Mouse (Mus musculus) embryonic facial prominence, embryonic 10.5 days (tissue): ENCODE results near the gene Atg10. TPM values are rescaled to one million over a fixed set of nuclear protein-coding genes. Genes with fewer than 3 reads are reported as not detected.

ENCODE experiments used
- DNase-seq: peaks from one replicate; pipeline ENCODE4 v3.0.0-alpha.2; 2017; ENCODE audit warnings: low spot score
- H3K27ac ChIP-seq: fragments of 300-500 bp; sonication (generic); replicated peaks from 2 replicates; pipeline ENCODE4 v1.5.1; 2016; ENCODE audit warnings: mild to moderate bottlenecking
- H3K27me3 ChIP-seq: fragments of 300-500 bp; sonication (generic); replicated peaks from 2 replicates; pipeline ENCODE4 v1.6.1; 2016; ENCODE audit warnings: low read depth, mild to moderate bottlenecking; ENCODE audit not compliant: poor library complexity, severe bottlenecking
- H3K36me3 ChIP-seq: fragments of 300-500 bp; sonication (generic); replicated peaks from 2 replicates; pipeline ENCODE4 v1.6.1; 2016; ENCODE audit warnings: mild to moderate bottlenecking, moderate library complexity
- H3K4me1 ChIP-seq: fragments of 300-500 bp; sonication (generic); 2 replicates; pipeline ENCODE4 v1.6.1; 2016
- H3K4me3 ChIP-seq: fragments of 300-500 bp; sonication (generic); 2 replicates; pipeline ENCODE4 v1.5.1; 2016; ENCODE audit warnings: mild to moderate bottlenecking, moderate library complexity
- H3K9me3 ChIP-seq: fragments of 300-500 bp; sonication (generic); 2 replicates; pipeline ENCODE4 v1.6.1; 2016; ENCODE audit warnings: mild to moderate bottlenecking
- WGBS: fragments of 180-500 bp; shearing (Covaris S2); methylation state at CpG from one replicate; pipeline ENCODE4 v1.1.7; 2016; 5-methylcytosine and 5-hydroxymethylcytosine counted together
- polyA plus RNA-seq: library from polyadenylated mRNA; unstranded; fragments of >200 nt; fragmentation: Nextera tagmentation; extraction: Ambion mirVana; gene quantifications from 2 replicates; pipeline ENCODE4 v1.2.1, GENCODE M21; 2016

Atg10 gene
- polyA plus RNA-seq, 1 experiment from 2014 or later: 10.5 TPM

- 91% methylated on average over 5 of the region's 5 CpGs for WGBS
- no peak for DNase-seq
- Histone ChIP-seq H3K4me3 (no peak overlapping the region), H3K27me3 (no peaks in the 10 kb centered on the region), H3K4me1 (no peaks in the 10 kb centered on the region), H3K36me3 (no peaks in the 10 kb centered on the region), H3K9me3 (no peaks in the 10 kb centered on the region), H3K27ac (no peak overlapping the region)
These were observed 17.5 kb downstream of the Atg10 start for GRCm38 (mm10) chr13:91206237-91206636.

GRCm38 (mm10) chr13:91202564-91202963 is 21.2 kb downstream of the Atg10 start:
- no peaks in the 10 kb centered on the region for H3K27me3 ChIP-seq
- DNase-seq: no peak
- H3K4me3 ChIP-seq: no peak overlapping the region
- no peaks in the 10 kb centered on the region for H3K4me1 ChIP-seq
- WGBS: 68% methylated on average over 7 of the region's 7 CpGs
- H3K9me3 ChIP-seq: no peaks in the 10 kb centered on the region
- H3K36me3 ChIP-seq: no peaks in the 10 kb centered on the region
- no peak overlapping the region for H3K27ac ChIP-seq

GRCm38 (mm10) chr13:91187378-91188234 is 36.2 kb downstream of the Atg10 start:
- Histone ChIP-seq H3K27ac (no peak overlapping the region), H3K4me1 (no peaks in the 10 kb centered on the region), H3K9me3 (no peaks in the 10 kb centered on the region), H3K4me3 (no peak overlapping the region), H3K27me3 (no peaks in the 10 kb centered on the region), H3K36me3 (no peaks in the 10 kb centered on the region)
- DNase-seq: no peak
- 86% methylated on average over 13 of the region's 13 CpGs for WGBS

GRCm38 (mm10) chr13:91185248-91185867 is 38.4 kb downstream of the Atg10 start:
- no peak for DNase-seq
- 86% methylated on average over 3 of the region's 3 CpGs for whole genome bisulfite sequencing
- Histone ChIP-seq H3K4me3 (no peak overlapping the region), H3K27ac (no peak overlapping the region), H3K36me3 (no peaks in the 10 kb centered on the region), H3K27me3 (no peaks in the 10 kb centered on the region), H3K9me3 (no peaks in the 10 kb centered on the region), H3K4me1 (no peaks in the 10 kb centered on the region)

GRCm38 (mm10) chr13:91184226-91184625 is 39.5 kb downstream of the Atg10 start:
- Histone ChIP-seq H3K9me3 (no peaks in the 10 kb centered on the region), H3K4me1 (0 out of 2 replicates have a peak, but pooled peaks cover 4% of the 10 kb centered on the region), H3K27ac (no peak overlapping the region), H3K36me3 (no peaks in the 10 kb centered on the region), H3K27me3 (no peaks in the 10 kb centered on the region), H3K4me3 (no peak overlapping the region)
- 77% methylated on average over 3 of the region's 3 CpGs for WGBS
- DNase-seq: no peak

- no peaks in the 10 kb centered on the region for H3K27me3 ChIP-seq
- 91% methylated on average over 8 of the region's 8 CpGs for WGBS
- no peaks in the 10 kb centered on the region for H3K9me3 ChIP-seq
- H3K27ac ChIP-seq: no peak overlapping the region
- no peak overlapping the region for H3K4me3 ChIP-seq
- H3K4me1 ChIP-seq: peaks cover 11% of the 10 kb centered on the region
- H3K36me3 ChIP-seq: no peaks in the 10 kb centered on the region
- DNase-seq: no peak
These were observed 43.4 kb downstream of the Atg10 start for GRCm38 (mm10) chr13:91180364-91180763.

- Histone ChIP-seq H3K4me1 (peaks cover 11% of the 10 kb centered on the region), H3K36me3 (no peaks in the 10 kb centered on the region), H3K27me3 (no peaks in the 10 kb centered on the region), H3K4me3 (no peak overlapping the region), H3K9me3 (no peaks in the 10 kb centered on the region), H3K27ac (no peak overlapping the region)
- WGBS: 66% methylated on average over 8 of the region's 8 CpGs
- DNase-seq: no peak
These were observed 44.4 kb downstream of the Atg10 start for GRCm38 (mm10) chr13:91179174-91179899.

GRCm38 (mm10) chr13:91178428-91179160 is 45.2 kb downstream of the Atg10 start:
- DNase-seq: peak; percentile 27
- Histone ChIP-seq H3K27ac (peak overlapping the region; percentile 55; the same call in 1 of the 2 replicates), H3K9me3 (no peaks in the 10 kb centered on the region), H3K4me1 (peaks cover 11% of the 10 kb centered on the region), H3K36me3 (no peaks in the 10 kb centered on the region), H3K4me3 (no peak overlapping the region), H3K27me3 (no peaks in the 10 kb centered on the region)
- 46% methylated on average over 9 of the region's 9 CpGs for whole genome bisulfite sequencing

GRCm38 (mm10) chr13:91175347-91175746 is 48.4 kb downstream of the Atg10 start:
- 63% methylated on average over 3 of the region's 3 CpGs for WGBS
- H3K9me3 ChIP-seq: no peaks in the 10 kb centered on the region
- H3K27me3 ChIP-seq: no peaks in the 10 kb centered on the region
- 0 out of 2 replicates have a peak overlapping the region, but pooled peaks have one; percentile 14 for H3K27ac ChIP-seq
- no peak overlapping the region for H3K4me3 ChIP-seq
- no peaks in the 10 kb centered on the region for H3K36me3 ChIP-seq
- H3K4me1 ChIP-seq: peaks cover 11% of the 10 kb centered on the region
- no peak for DNase-seq

- H3K27me3 ChIP-seq: no peaks in the 10 kb centered on the region
- no peak for DNase-seq
- no peaks in the 10 kb centered on the region for H3K9me3 ChIP-seq
- 92% methylated on average over 15 of the region's 15 CpGs for WGBS
- no peaks in the 10 kb centered on the region for H3K36me3 ChIP-seq
- no peak overlapping the region for H3K27ac ChIP-seq
- no peaks in the 10 kb centered on the region for H3K4me1 ChIP-seq
- H3K4me3 ChIP-seq: no peak overlapping the region
These were observed 51.8 kb downstream of the Atg10 start for GRCm38 (mm10) chr13:91171766-91172491.

GRCm38 (mm10) chr13:91171205-91171604 is 52.6 kb downstream of the Atg10 start:
- DNase-seq: no peak
- no peaks in the 10 kb centered on the region for H3K9me3 ChIP-seq
- H3K4me3 ChIP-seq: no peak overlapping the region
- H3K27ac ChIP-seq: no peak overlapping the region
- H3K4me1 ChIP-seq: no peaks in the 10 kb centered on the region
- H3K27me3 ChIP-seq: no peaks in the 10 kb centered on the region
- 87% methylated on average over 5 of the region's 5 CpGs for WGBS
- no peaks in the 10 kb centered on the region for H3K36me3 ChIP-seq
